Mouse (Mus musculus) midbrain, embryonic 11.5 days (tissue): ENCODE results near the gene Cped1. TPM values are rescaled to one million over a fixed set of nuclear protein-coding genes. Genes with fewer than 3 reads are reported as not detected.
A peak's percentile ranks its signal among the peaks of the same experiment; 100 is the strongest.

ENCODE experiments used
- ATAC-seq: fragments of 200-750 bp; cut with Nextera tagmentation; 2 replicates; pipeline ENCODE4 v1.8.0; 2017; ENCODE audit warnings: moderate TSS enrichment, moderate library complexity; ENCODE audit not compliant: low FRiP score
- DNase-seq: peaks from one replicate; pipeline ENCODE4 v3.0.0; 2015; ENCODE audit warnings: low spot score; ENCODE audit errors: missing footprints
- H3K27ac ChIP-seq: fragments of 300-500 bp; sonication (generic); 2 replicates; pipeline ENCODE4 v1.5.1; 2014; ENCODE audit warnings: low read depth, low read length
- H3K27me3 ChIP-seq: fragments of 300-500 bp; sonication (generic); 2 replicates; pipeline ENCODE4 v1.6.1; 2014; ENCODE audit warnings: mild to moderate bottlenecking, low read length, moderate library complexity, mixed read lengths; ENCODE audit not compliant: control insufficient read depth, insufficient read depth
- H3K36me3 ChIP-seq: fragments of 300-500 bp; sonication (generic); 2 replicates; pipeline ENCODE4 v1.6.1; 2014; ENCODE audit warnings: mild to moderate bottlenecking, low read length, moderate library complexity, mixed read lengths; ENCODE audit not compliant: control insufficient read depth, insufficient read depth
- H3K4me1 ChIP-seq: fragments of 300-500 bp; sonication (generic); 2 replicates; pipeline ENCODE4 v1.6.1; 2014; ENCODE audit warnings: low read length; ENCODE audit not compliant: control insufficient read depth, insufficient read depth
- H3K4me2 ChIP-seq: fragments of 300-500 bp; sonication (generic); 2 replicates; pipeline ENCODE4 v1.6.1; 2014; ENCODE audit warnings: mild to moderate bottlenecking, moderate library complexity
- H3K4me3 ChIP-seq: fragments of 300-500 bp; sonication (generic); 2 replicates; pipeline ENCODE4 v1.5.1; 2014; ENCODE audit warnings: low read depth, low read length
- H3K9ac ChIP-seq: fragments of 300-500 bp; sonication (generic); 2 replicates; pipeline ENCODE4 v1.6.1; 2014; ENCODE audit warnings: low read length
- H3K9me3 ChIP-seq: fragments of 300-500 bp; sonication (generic); 2 replicates; pipeline ENCODE4 v1.6.1; 2016; ENCODE audit warnings: low read length; ENCODE audit not compliant: control insufficient read depth
- WGBS: fragments of 180-500 bp; shearing (Covaris S2); extraction: QIAGEN DNeasy Blood & Tissue Kit; methylation state at CpG from one replicate; pipeline ENCODE4 v1.1.7; 2014; 5-methylcytosine and 5-hydroxymethylcytosine counted together
- polyA plus RNA-seq: library from polyadenylated mRNA; unstranded; fragments of >200 nt; fragmentation: Nextera tagmentation; extraction: Ambion mirVana; gene quantifications from 2 replicates; pipeline ENCODE4 v1.2.1, GENCODE M21; 2014

Cped1 gene
- polyA plus RNA-seq, 1 experiment from 2014 or later = 9.6 TPM

DNA sequence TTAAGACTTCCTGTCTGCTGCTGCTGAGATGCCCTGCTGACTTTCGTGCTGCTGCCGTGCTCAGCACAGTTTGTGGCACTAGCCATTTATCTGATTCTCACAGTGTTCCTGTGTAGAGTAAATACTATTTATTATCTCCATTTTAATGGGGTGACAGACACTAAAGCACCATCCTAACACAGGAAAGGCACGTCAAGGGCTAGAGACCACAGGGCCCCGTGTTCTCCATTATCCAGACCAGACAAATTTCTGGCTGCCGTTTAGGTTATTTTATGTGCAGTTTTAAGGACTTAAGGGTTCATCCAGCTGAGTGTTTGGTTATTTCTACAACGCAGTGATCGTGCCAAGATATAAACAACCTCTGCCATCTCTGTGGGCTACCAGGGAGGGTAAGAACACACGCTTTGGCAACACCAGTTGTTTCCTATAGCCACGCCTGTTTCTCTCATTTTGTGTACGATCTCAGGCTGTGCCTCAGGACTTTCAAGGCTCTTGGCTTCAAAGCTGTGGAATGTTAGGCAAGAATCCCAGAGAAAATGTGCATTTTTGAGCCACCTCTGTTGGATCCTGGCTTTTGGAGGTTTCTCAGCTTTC is 149.4 kb downstream of the Cped1 start:
- WGBS = 84% methylated on average over 10 of the region's 10 CpGs

DNA sequence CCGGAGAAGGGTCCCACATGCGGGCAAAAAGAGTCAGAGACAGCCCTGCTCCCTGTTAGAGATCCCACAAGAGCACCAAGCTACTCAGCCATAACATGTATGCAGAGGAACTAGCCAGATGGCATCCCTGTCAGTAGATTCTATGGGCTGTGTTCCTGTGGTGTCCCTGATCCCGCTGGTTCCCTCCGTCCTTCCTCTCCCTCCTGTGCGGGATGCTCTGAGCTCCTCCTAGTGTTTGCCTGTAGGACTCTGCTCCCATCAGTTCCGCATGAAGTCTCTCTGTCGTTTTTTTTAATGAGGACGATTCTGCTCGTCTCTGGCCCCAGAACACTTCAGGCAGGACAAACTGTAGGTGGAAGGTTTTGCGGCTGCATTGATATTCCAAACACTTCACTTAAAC is 151.1 kb downstream of the Cped1 start:
- ATAC-seq = no peak
- Histone ChIP-seq H3K4me3 (no peak overlapping the region), H3K4me1 (no peaks in the 10 kb centered on the region), H3K27ac (no peak overlapping the region), H3K36me3 (no peaks in the 10 kb centered on the region), H3K9me3 (no peaks in the 10 kb centered on the region), H3K27me3 (no peaks in the 10 kb centered on the region), H3K4me2 (no peak overlapping the region), H3K9ac (no peak overlapping the region)
- WGBS = 42% methylated on average over 10 of the region's 10 CpGs
- peak; percentile 45 for DNase-seq

More for the DNA sequence above, 149.4 kb downstream of the Cped1 start:
- Histone ChIP-seq H3K9me3 (no peaks in the 10 kb centered on the region), H3K4me3 (no peak overlapping the region), H3K27ac (no peak overlapping the region), H3K4me1 (no peaks in the 10 kb centered on the region), H3K36me3 (no peaks in the 10 kb centered on the region), H3K27me3 (no peaks in the 10 kb centered on the region), H3K9ac (no peak overlapping the region), H3K4me2 (no peak overlapping the region)
- no peak for ATAC-seq
- DNase-seq = peak; percentile 60

DNA sequence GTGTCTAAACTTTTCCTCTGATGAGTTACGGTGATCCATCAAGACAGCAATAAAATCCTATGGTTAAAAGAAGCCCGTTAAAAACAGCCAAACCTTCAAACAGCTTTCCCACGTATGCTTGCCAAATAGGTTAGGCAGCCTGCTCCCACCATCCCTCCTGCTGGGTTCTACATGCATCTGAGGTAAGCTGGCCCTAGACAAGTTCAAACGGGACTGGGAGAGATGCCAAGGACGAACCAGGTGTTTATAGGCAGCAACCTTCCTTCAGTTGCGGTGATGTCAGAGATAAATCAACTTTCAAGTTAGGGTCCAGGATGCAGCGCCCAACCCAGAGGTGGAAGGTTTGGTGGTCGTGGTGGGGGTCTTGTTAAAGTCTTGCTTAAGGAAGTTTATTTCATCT is 155.1 kb downstream of the Cped1 start:
- Histone ChIP-seq H3K4me3 (no peak overlapping the region), H3K27ac (no peak overlapping the region), H3K9ac (no peak overlapping the region), H3K4me1 (no peaks in the 10 kb centered on the region), H3K36me3 (no peaks in the 10 kb centered on the region), H3K4me2 (no peak overlapping the region), H3K27me3 (no peaks in the 10 kb centered on the region), H3K9me3 (no peaks in the 10 kb centered on the region)
- DNase-seq (peak; percentile 44), ATAC-seq (no peak)
- WGBS = 83% methylated on average over 8 of the region's 8 CpGs

DNA sequence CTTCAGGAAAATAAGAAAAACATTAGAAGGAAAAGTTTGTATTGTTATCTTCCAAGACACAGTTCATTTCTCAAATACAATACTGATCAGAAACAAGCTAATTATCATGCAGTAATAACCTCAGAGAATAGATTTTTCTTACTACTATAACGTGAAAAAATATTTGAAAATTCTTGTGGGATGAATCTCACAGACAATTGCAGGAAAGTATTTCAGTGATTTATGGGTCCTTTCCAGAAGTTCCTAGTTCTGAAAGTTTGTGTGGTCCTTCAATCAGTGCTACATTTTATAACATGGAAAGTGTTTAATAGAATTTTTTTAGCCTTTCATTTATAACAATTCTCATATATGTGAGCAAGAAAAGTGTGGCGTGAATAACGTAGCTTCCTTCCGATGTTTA is 161.5 kb downstream of the Cped1 start:
- no peaks in the 10 kb centered on the region for H3K4me1 ChIP-seq
- no peak overlapping the region for H3K4me3 ChIP-seq
- H3K4me2 ChIP-seq = no peak overlapping the region
- H3K9me3 ChIP-seq = no peaks in the 10 kb centered on the region
- H3K9ac ChIP-seq = no peak overlapping the region
- H3K27me3 ChIP-seq = no peaks in the 10 kb centered on the region
- WGBS = 90% methylated on average over 4 of the region's 4 CpGs
- DNase-seq (peak; percentile 57), ATAC-seq (no peak)
- no peak overlapping the region for H3K27ac ChIP-seq
- H3K36me3 ChIP-seq = no peaks in the 10 kb centered on the region

DNA sequence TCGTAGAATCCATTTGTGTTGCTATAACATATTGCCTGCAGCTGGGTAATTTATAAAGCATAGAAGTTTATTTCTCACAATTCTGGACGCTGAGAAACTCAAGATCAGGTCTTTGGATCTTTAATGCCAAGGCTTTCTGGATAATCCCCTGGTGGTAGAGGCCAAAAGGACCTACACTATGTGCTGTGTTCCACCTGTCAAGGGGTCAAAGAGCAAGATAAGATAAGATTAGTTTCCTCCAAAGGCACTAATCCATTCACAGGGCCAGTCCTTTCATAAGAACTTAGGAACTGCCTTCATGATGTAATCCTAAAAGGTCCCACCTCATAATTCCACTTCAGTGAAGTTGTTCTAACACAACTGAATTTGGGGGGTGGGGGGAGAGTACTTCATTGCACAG is 162.8 kb downstream of the Cped1 start:
- no peaks in the 10 kb centered on the region for H3K4me1 ChIP-seq
- H3K4me2 ChIP-seq = no peak overlapping the region
- 70% methylated on average over 2 of the region's 2 CpGs for WGBS
- no peak overlapping the region for H3K27ac ChIP-seq
- ATAC-seq (no peak), DNase-seq (peak; percentile 39)
- H3K4me3 ChIP-seq = no peak overlapping the region
- H3K36me3 ChIP-seq = no peaks in the 10 kb centered on the region
- no peak overlapping the region for H3K9ac ChIP-seq
- no peaks in the 10 kb centered on the region for H3K27me3 ChIP-seq
- no peaks in the 10 kb centered on the region for H3K9me3 ChIP-seq

DNA sequence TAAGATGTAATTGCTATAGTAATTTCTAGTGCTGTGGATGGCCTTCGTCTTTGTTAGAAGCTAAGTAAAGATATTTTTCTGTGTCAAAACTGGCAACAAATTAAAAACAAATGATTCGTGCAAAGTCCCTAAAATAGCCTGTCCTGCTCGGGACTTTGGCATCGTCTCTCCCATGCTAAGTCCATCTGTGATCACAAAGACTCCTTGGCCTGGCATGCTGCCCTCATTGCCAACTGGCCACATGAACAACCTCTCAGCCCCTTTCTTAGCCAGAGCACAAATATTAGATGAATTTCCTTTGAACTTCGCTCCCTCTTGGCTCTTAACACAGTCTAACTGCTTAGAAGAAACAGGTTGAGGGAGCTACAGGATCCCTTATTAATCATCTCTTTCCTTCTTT is 171.7 kb downstream of the Cped1 start:
- H3K9me3 ChIP-seq = no peaks in the 10 kb centered on the region
- H3K4me1 ChIP-seq = no peaks in the 10 kb centered on the region
- no peak overlapping the region for H3K4me2 ChIP-seq
- no peak overlapping the region for H3K9ac ChIP-seq
- H3K27ac ChIP-seq = no peak overlapping the region
- DNase-seq (no peak), ATAC-seq (no peak)
- H3K4me3 ChIP-seq = no peak overlapping the region
- 83% methylated on average over 5 of the region's 5 CpGs for WGBS
- no peaks in the 10 kb centered on the region for H3K36me3 ChIP-seq
- H3K27me3 ChIP-seq = no peaks in the 10 kb centered on the region

DNA sequence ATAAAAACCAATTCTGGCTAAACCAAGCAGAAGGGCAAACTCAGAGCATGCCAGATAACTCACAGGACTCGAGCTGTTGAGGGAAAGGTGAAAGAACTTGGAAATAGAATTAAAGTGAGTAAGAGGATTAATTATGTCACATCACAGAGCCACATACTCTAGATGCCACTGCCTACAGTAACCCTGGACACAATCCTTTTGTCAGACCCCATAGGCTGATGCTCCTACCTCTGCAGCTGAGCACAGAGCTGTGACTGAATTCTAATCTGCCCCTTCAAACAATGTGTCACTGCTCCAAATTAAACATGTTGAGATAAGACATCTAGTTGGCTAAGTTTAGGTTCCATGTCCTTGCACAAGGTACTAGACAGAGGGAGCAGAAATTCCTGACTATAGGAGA is 176.2 kb downstream of the Cped1 start:
- no peaks in the 10 kb centered on the region for H3K9me3 ChIP-seq
- no peaks in the 10 kb centered on the region for H3K4me1 ChIP-seq
- H3K4me2 ChIP-seq = no peak overlapping the region
- H3K27ac ChIP-seq = no peak overlapping the region
- no peak overlapping the region for H3K4me3 ChIP-seq
- WGBS = 15% methylated on average over 1 of the region's 1 CpGs
- H3K9ac ChIP-seq = no peak overlapping the region
- no peak for DNase-seq
- no peaks in the 10 kb centered on the region for H3K27me3 ChIP-seq
- 0 out of 2 replicates have a peak, but pooled peaks have one; percentile 44 for ATAC-seq
- no peaks in the 10 kb centered on the region for H3K36me3 ChIP-seq

DNA sequence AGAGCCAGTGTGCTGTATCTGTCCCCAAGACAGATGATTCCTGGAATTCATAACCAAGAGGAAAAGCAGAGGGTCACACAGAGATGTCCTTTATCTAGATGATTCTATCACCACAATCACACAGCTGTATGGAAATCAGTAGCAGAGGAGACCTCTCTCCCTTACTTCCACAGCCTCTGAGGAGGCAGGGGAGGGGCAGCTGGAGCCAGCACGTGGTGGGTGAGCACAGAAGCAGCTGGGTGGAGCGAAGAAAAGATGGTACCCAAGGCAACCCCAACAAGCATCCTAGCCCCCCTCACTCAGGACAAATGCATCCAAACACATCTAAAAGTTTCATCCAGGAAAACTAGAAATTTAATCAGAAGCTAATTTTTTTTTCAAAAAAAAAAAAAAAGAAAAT is 182.7 kb downstream of the Cped1 start:
- ATAC-seq (peak; percentile 75), DNase-seq (no peak)
- no peaks in the 10 kb centered on the region for H3K4me1 ChIP-seq
- no peaks in the 10 kb centered on the region for H3K36me3 ChIP-seq
- no peak overlapping the region for H3K4me3 ChIP-seq
- WGBS = 59% methylated on average over 2 of the region's 2 CpGs
- no peaks in the 10 kb centered on the region for H3K9me3 ChIP-seq
- H3K27me3 ChIP-seq = no peaks in the 10 kb centered on the region
- no peak overlapping the region for H3K9ac ChIP-seq
- no peak overlapping the region for H3K4me2 ChIP-seq
- H3K27ac ChIP-seq = no peak overlapping the region

DNA sequence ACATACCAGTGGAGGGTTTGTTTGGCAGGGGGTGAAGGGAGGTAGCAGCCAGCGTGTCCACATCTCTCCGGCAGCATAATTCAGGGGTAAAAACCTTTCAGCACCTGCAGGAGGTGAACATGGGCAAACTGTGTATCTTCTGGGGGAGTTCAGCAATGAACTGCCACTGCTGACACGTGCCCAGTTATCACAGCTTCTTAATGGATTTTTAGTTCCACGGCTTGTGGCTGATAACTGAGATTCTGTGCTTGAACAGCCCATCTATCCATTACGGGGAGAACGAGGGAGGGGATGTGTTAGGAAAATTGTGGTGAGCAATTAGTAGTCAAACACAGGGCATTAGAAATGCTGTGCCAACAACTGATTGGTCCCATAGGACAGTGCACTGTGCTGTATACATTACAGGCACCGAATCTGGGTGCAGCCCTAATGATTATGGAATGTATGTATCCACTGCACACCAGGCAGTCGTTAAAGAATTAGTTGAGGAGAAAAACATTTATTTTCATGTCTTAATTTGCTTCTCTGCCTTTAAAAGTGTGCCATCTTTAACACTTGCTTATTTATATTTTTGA is 193.1 kb downstream of the Cped1 start:
- WGBS = 88% methylated on average over 8 of the region's 8 CpGs
- no peak overlapping the region for H3K27ac ChIP-seq
- no peak overlapping the region for H3K4me3 ChIP-seq
- no peak overlapping the region for H3K4me2 ChIP-seq
- no peaks in the 10 kb centered on the region for H3K36me3 ChIP-seq
- no peaks in the 10 kb centered on the region for H3K27me3 ChIP-seq
- ATAC-seq (no peak), DNase-seq (peak; percentile 75)
- H3K9me3 ChIP-seq = no peaks in the 10 kb centered on the region
- no peaks in the 10 kb centered on the region for H3K4me1 ChIP-seq
- no peak overlapping the region for H3K9ac ChIP-seq
